Mouse (Mus musculus) hindbrain, embryonic 15.5 days (tissue): ENCODE measurements around the gene Rpe. TPM values are rescaled to one million over a fixed set of nuclear protein-coding genes. Genes with fewer than 3 reads are reported as not detected.

ENCODE experiments used
- ATAC-seq: fragments of 200-750 bp; cut with Nextera tagmentation; 2 replicates; pipeline ENCODE4 v1.8.0; 2017; ENCODE audit warnings: low read depth, moderate number of reproducible peaks, moderate TSS enrichment; ENCODE audit not compliant: low FRiP score
- H3K27ac ChIP-seq: fragments of 300-500 bp; sonication (generic); replicated peaks from 2 replicates; pipeline ENCODE4 v1.5.1; 2015; ENCODE audit warnings: mild to moderate bottlenecking, inconsistent platforms
- H3K27me3 ChIP-seq: fragments of 300-500 bp; sonication (generic); 2 replicates; pipeline ENCODE4 v1.6.1; 2015; ENCODE audit warnings: control low read depth, inconsistent platforms
- H3K36me3 ChIP-seq: fragments of 300-500 bp; sonication (generic); 2 replicates; pipeline ENCODE4 v1.6.1; 2015; ENCODE audit warnings: control low read depth, inconsistent platforms
- H3K4me1 ChIP-seq: fragments of 300-500 bp; sonication (generic); replicated peaks from 2 replicates; pipeline ENCODE4 v1.6.1; 2015; ENCODE audit warnings: control low read depth, inconsistent platforms
- H3K4me2 ChIP-seq: fragments of 300-500 bp; sonication (generic); 2 replicates; pipeline ENCODE4 v1.6.1; 2015; ENCODE audit warnings: moderate library complexity, mild to moderate bottlenecking, inconsistent platforms
- H3K4me3 ChIP-seq: fragments of 300-500 bp; sonication (generic); 2 replicates; pipeline ENCODE4 v1.5.1; 2015; ENCODE audit warnings: mild to moderate bottlenecking, inconsistent platforms
- H3K9ac ChIP-seq: fragments of 300-500 bp; sonication (generic); 2 replicates; pipeline ENCODE4 v1.6.1; 2015; ENCODE audit warnings: inconsistent platforms
- H3K9me3 ChIP-seq: fragments of 300-500 bp; sonication (generic); 2 replicates; pipeline ENCODE4 v1.6.1; 2016; ENCODE audit warnings: control low read depth, inconsistent platforms
- WGBS: fragments of 180-500 bp; shearing (Covaris S2); methylation state at CpG from one replicate; pipeline ENCODE4 v1.1.7; 2015; 5-methylcytosine and 5-hydroxymethylcytosine counted together
- polyA plus RNA-seq: library from polyadenylated mRNA; unstranded; fragments of >200 nt; fragmentation: Nextera tagmentation; extraction: Ambion mirVana; gene quantifications from 2 replicates; pipeline ENCODE4 v1.2.1, GENCODE M21; 2015

Gene Rpe
- polyA plus RNA-seq, result 37.4 and 38.0 TPM in 2 replicates

DNA sequence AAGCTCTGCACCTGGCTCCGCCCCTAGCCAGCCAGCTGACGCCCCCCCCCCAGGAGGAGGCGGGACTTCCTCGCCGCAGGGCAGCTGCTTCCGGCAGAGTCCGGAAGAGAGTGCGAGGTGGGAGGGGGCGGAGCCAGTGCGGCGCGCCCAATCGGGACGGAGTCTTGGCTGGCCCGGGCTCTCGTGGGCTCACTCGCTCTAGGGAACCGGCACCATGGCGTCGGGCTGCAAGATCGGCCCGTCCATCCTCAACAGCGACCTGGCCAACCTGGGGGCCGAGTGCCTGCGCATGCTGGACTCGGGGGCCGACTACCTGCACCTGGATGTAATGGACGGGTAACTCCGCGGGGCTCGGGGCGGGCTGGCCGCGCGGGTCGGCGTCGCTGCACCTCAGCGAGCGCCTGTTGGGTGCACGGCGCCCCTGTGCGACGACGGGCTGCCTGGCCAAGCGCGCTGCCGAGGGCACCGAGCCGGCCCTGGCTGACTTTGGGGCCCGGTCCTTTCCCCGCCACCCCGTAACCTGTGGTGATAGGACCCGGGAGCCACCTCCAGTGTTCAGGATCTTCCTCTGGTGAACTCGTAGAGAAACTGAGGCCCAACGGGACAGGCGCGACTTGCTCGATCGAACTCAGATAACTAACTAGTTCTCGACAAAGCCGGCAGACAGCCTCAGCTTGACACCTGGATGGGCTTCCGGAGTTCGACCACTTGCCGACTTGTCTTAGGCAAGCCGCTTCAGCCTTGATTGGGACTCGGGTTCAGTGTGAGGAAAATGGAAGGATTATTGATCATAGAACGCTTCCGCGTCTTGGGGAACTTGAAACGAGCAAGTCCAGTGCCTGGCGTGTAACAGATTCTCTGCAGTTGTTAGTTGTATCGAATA is at the start of gene Rpe:
Gene Rpe (plus strand): TSS at position 139 of the 883 bp plus-strand sequence.
- under 1% methylated on average over 73 of the region's 73 CpGs for WGBS
- Histone ChIP-seq H3K9me3 (no peaks in the 10 kb centered on the region), H3K27me3 (no peaks in the 10 kb centered on the region), H3K36me3 (no peaks in the 10 kb centered on the region), H3K9ac (peak within 1 kb of the TSS; percentile 68), H3K4me3 (peak within 1 kb of the TSS; percentile 61), H3K27ac (peak within 1 kb of the TSS; percentile 86), H3K4me1 (peaks cover 34% of the 10 kb centered on the region), H3K4me2 (peak within 1 kb of the TSS; percentile 71)
- peak; percentile 100 for ATAC-seq

GRCm38 (mm10) chr1:66655119-66655746 is 45.4 kb upstream of the Rpe start:
- no peak overlapping the region for H3K4me2 ChIP-seq
- H3K9ac ChIP-seq, result no peak overlapping the region
- peaks cover 6% of the 10 kb centered on the region; the same call in 1 of the 2 replicates for H3K4me1 ChIP-seq
- H3K9me3 ChIP-seq, result no peaks in the 10 kb centered on the region
- H3K36me3 ChIP-seq, result peaks cover 4% of the 10 kb centered on the region; the same call in 1 of the 2 replicates
- peak; percentile 97 for ATAC-seq
- H3K27ac ChIP-seq, result no peak overlapping the region; the same call in 1 of the 2 replicates
- no peaks in the 10 kb centered on the region for H3K27me3 ChIP-seq
- H3K4me3 ChIP-seq, result no peak overlapping the region
- 35% methylated on average over 4 of the region's 4 CpGs for WGBS

DNA sequence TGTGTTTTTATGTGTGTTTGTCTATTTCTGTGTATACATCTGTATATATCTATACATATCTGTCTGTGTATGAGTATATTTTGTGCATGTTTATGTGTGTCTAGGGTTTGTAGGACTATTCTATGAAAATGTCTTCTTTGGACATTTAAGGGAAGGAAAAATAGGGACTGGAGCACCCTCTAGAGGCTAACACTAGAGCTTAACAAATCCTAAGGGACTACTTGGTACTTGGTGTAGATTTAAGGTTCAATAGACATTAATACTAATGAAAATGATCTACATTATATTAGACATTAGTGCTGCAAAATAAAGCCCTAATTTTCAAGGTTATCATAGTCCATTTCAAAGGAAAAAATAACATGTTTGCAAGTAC is 44.9 kb upstream of the Rpe start:
- H3K4me3 ChIP-seq, result no peak overlapping the region
- no peaks in the 10 kb centered on the region for H3K9me3 ChIP-seq
- no peak overlapping the region for H3K4me2 ChIP-seq
- ATAC-seq, result peak; percentile 76
- H3K27ac ChIP-seq, result no peak overlapping the region
- H3K36me3 ChIP-seq, result peaks cover 4% of the 10 kb centered on the region; the same call in 1 of the 2 replicates
- H3K4me1 ChIP-seq, result peaks cover 6% of the 10 kb centered on the region; the same call in 1 of the 2 replicates
- H3K9ac ChIP-seq, result no peak overlapping the region
- H3K27me3 ChIP-seq, result no peaks in the 10 kb centered on the region

DNA sequence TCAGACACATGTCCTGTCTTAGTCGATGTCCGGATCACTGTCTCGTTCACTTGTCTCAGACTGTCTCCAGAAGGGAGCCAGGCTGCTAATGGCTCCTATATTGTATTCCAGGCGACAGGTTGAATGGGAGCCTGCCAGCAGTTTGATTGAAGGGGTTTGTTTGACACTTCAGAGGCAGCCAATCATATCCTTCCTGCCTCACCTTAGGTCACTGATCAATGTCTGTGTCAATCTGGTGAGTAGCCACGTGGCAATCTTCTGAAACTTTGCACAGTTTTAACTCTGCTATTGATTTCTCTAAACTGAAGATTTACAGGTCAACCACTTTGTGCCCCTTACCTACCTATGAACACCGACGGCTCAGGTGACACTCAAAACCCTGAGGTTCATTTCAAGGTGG is 29.2 kb upstream of the Rpe start:
- Histone ChIP-seq H3K9me3 (no peaks in the 10 kb centered on the region), H3K4me1 (no peaks in the 10 kb centered on the region), H3K27me3 (no peaks in the 10 kb centered on the region), H3K4me2 (no peak overlapping the region), H3K36me3 (no peaks in the 10 kb centered on the region), H3K9ac (no peak overlapping the region), H3K4me3 (no peak overlapping the region), H3K27ac (no peak overlapping the region)
- ATAC-seq, result no peak
- WGBS, result 64% methylated on average over 7 of the region's 7 CpGs

DNA sequence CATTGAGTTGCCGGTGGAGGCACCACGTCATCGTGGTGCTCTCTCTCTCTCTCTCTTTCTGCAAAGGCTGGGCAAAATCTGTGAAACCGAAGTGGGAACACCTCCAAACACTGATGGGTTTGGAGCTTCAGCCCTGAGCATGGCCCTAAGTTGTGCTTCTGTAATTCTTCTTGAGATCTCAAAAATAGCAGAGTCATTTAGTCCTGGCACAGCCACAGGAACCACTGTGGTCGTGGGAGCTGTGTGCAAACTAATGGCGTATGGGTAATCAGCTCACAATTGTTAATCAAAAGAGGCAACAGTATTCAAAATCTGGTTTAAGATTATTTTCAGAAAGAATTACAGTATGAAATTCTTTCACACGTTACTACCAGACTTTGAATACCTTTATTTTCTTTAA is 27.8 kb upstream of the Rpe start:
- Histone ChIP-seq H3K4me2 (no peak overlapping the region), H3K36me3 (no peaks in the 10 kb centered on the region), H3K27me3 (no peaks in the 10 kb centered on the region), H3K9ac (no peak overlapping the region), H3K9me3 (no peaks in the 10 kb centered on the region), H3K4me1 (no peaks in the 10 kb centered on the region), H3K4me3 (no peak overlapping the region), H3K27ac (no peak overlapping the region)
- WGBS, result 90% methylated on average over 7 of the region's 7 CpGs
- ATAC-seq, result no peak

DNA sequence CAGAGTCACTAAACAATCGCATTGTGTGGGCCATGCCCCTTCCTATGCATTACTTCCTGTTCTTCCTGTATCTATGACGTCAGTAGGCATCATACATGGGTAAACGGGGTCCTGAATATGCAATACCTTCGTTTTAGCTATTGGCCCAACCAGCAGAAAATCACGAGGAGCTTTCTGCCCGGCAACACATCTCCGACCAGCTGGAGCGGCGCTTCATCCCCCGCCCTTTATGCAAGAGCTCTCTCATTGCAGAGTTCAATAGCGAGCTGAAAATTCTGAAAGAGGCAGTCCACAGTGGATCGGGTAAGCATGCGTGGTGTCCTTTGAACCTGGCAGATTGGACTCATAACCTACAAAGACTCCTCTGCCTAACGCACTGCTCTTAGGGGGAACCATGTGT is 22.7 kb upstream of the Rpe start:
- no peak overlapping the region for H3K27ac ChIP-seq
- H3K4me2 ChIP-seq, result no peak overlapping the region
- no peaks in the 10 kb centered on the region for H3K27me3 ChIP-seq
- ATAC-seq, result no peak
- WGBS, result 72% methylated on average over 14 of the region's 14 CpGs
- no peak overlapping the region for H3K4me3 ChIP-seq
- peaks cover 3% of the 10 kb centered on the region; the same call in 1 of the 2 replicates for H3K36me3 ChIP-seq
- H3K9me3 ChIP-seq, result no peaks in the 10 kb centered on the region
- no peak overlapping the region for H3K9ac ChIP-seq
- H3K4me1 ChIP-seq, result no peaks in the 10 kb centered on the region

DNA sequence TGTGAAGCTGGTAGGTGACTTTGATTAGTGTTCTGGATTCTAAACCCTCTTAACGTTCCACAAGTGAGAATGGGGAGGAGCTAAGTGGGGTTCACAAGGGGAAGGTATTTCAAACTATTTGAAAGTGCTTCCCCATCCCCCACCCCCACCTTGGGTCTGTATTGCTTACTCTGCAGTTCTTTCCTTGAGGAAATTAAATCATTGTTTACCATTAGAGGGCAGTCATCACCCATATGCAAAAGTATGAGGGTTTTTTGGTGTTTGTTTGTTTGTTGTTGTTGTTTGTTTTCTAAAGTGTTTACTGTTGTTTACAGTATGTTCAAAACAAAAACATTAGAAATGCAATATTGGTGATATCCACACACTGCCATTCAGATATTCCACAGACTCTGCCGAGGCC is 22.0 kb upstream of the Rpe start:
- no peak overlapping the region for H3K4me2 ChIP-seq
- peaks cover 3% of the 10 kb centered on the region; the same call in 1 of the 2 replicates for H3K36me3 ChIP-seq
- H3K9me3 ChIP-seq, result no peaks in the 10 kb centered on the region
- H3K27me3 ChIP-seq, result no peaks in the 10 kb centered on the region
- no peaks in the 10 kb centered on the region for H3K4me1 ChIP-seq
- H3K4me3 ChIP-seq, result no peak overlapping the region
- 44% methylated on average over 2 of the region's 2 CpGs for WGBS
- ATAC-seq, result no peak
- no peak overlapping the region for H3K27ac ChIP-seq
- H3K9ac ChIP-seq, result no peak overlapping the region

DNA sequence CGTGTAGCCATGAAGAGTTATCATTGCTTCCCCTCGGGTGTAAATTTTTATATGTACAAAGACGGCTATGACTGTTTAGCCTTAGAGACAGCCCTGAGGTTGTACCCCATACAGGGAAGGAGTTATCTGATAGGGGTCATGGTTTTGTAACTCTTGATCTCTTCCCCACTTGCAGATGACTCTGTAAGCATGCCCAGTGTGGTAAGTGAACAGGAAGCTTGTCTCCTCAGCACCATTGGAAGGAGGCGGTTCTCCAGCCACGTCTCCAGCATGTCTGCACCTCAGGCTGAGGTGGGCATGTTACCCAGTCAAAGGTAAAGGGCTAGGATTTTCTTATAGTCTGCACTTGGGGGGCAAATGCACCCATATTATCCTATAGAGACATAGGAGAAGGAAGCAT is 17.7 kb upstream of the Rpe start:
- ATAC-seq, result no peak
- H3K36me3 ChIP-seq, result peaks cover 3% of the 10 kb centered on the region; the same call in 1 of the 2 replicates
- H3K4me1 ChIP-seq, result no peaks in the 10 kb centered on the region
- H3K4me2 ChIP-seq, result no peak overlapping the region
- H3K9ac ChIP-seq, result no peak overlapping the region
- H3K27me3 ChIP-seq, result no peaks in the 10 kb centered on the region
- H3K9me3 ChIP-seq, result no peaks in the 10 kb centered on the region
- no peak overlapping the region for H3K4me3 ChIP-seq
- WGBS, result 96% methylated on average over 5 of the region's 5 CpGs
- H3K27ac ChIP-seq, result no peak overlapping the region

DNA sequence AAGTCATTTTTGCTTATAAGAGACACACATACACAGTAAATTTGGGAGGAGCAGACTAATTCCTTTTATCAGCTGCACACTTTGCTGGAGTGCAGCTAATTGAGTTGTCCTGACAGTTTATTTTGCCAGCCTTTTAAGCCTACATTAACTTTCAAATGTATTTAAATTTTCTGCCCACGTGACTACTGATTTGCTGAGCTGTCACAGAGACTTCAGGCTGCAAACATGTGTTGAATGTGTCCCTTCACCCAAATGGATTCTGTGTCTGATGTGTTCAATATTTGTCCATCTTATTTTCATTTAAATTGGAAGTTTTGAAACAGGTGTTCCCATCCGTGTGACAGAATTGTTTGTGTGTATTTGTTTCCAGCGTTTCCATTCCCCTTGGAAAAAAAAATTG is 8.9 kb upstream of the Rpe start:
- WGBS, result 63% methylated on average over 3 of the region's 3 CpGs
- H3K36me3 ChIP-seq, result no peaks in the 10 kb centered on the region
- H3K9ac ChIP-seq, result no peak overlapping the region
- no peaks in the 10 kb centered on the region for H3K9me3 ChIP-seq
- H3K27me3 ChIP-seq, result no peaks in the 10 kb centered on the region
- ATAC-seq, result no peak
- H3K4me1 ChIP-seq, result no peaks in the 10 kb centered on the region
- no peak overlapping the region for H3K4me2 ChIP-seq
- H3K4me3 ChIP-seq, result no peak overlapping the region
- no peak overlapping the region; the same call in 1 of the 2 replicates for H3K27ac ChIP-seq

GRCm38 (mm10) chr1:66692308-66692707 is 8.3 kb upstream of the Rpe start:
- Histone ChIP-seq H3K9ac (no peak overlapping the region), H3K36me3 (no peaks in the 10 kb centered on the region), H3K27ac (no peak overlapping the region; the same call in 1 of the 2 replicates), H3K27me3 (no peaks in the 10 kb centered on the region), H3K9me3 (no peaks in the 10 kb centered on the region), H3K4me3 (no peak overlapping the region), H3K4me2 (no peak overlapping the region), H3K4me1 (no peaks in the 10 kb centered on the region)
- ATAC-seq, result peak; percentile 56; the same call in 1 of the 2 replicates
- 65% methylated on average over 1 of the region's 1 CpGs for WGBS

- H3K27ac ChIP-seq, result no peak overlapping the region
- no peaks in the 10 kb centered on the region for H3K4me1 ChIP-seq
- peak; percentile 83 for ATAC-seq
- H3K4me2 ChIP-seq, result no peak overlapping the region
- H3K27me3 ChIP-seq, result no peaks in the 10 kb centered on the region
- no peak overlapping the region for H3K9ac ChIP-seq
- H3K9me3 ChIP-seq, result no peaks in the 10 kb centered on the region
- no peak overlapping the region for H3K4me3 ChIP-seq
- 68% methylated on average over 8 of the region's 8 CpGs for WGBS
- no peaks in the 10 kb centered on the region for H3K36me3 ChIP-seq
These were observed 7.7 kb upstream of the Rpe start for GRCm38 (mm10) chr1:66692780-66693392.

DNA sequence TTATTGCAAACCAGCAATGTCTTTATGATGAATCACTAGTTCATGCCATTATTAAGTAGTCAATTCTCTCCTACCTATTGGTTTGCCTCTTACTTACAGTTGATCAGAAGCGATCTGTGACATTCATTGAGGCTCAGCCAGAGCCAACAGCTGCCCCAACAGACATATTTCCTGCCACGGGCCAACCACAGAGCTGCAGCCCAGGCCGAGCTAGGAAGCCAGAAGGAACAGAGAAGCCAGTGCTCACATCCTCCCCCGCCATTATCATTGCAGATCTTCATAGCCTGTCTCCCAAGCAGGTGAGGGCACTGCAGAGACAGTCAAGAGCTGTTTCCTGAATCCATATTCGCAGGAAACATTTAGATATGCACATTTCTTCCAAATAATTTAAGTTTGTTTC is 6.4 kb upstream of the Rpe start:
- Histone ChIP-seq H3K27me3 (no peaks in the 10 kb centered on the region), H3K9me3 (no peaks in the 10 kb centered on the region), H3K36me3 (no peaks in the 10 kb centered on the region), H3K4me2 (no peak overlapping the region), H3K27ac (no peak overlapping the region), H3K4me3 (no peak overlapping the region), H3K4me1 (no peaks in the 10 kb centered on the region), H3K9ac (no peak overlapping the region)
- no peak for ATAC-seq
- 78% methylated on average over 5 of the region's 5 CpGs for WGBS
